Mouse (Mus musculus): Measurements from ENCODE around the gene Foxf2.

The Foxf2 gene

GRCm38 (mm10) chr13:31625333-31626101, at the start of gene Foxf2:
Gene Foxf2 (plus strand): TSS chr13:31625816.
- DNase-seq (ENCODE audit: low spot score): peak; percentile 69

- DNase-seq (ENCODE audit: low spot score): no peak
Observed at GRCm38 (mm10) chr13:31576696-31577095, 48.9 kb upstream of the Foxf2 start.

- peak; percentile 39 for DNase-seq (ENCODE audit: low spot score)
Observed at GRCm38 (mm10) chr13:31577576-31577975, 48.0 kb upstream of the Foxf2 start.

DNA sequence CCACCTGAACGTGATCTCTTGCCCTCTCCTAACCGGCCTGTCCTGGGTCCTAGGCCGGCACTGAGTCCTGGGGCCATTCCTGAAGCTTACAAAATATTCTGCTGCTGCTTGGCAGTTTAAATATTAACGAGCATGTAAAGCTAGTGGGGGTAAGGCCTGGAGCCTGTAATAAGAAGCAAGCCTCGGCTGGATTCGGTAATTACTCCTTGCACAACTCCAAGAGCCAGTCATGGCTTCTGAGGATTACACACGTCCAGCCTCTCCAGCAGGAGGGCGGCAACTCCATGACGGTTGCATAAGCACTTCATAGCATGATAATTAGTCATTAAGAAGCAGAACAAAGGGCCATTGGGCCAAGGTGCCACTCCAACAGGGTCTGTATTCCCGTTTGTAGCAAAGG, 47.2 kb upstream of the Foxf2 start:
- peak; percentile 79 for DNase-seq (ENCODE audit: low spot score)

DNA sequence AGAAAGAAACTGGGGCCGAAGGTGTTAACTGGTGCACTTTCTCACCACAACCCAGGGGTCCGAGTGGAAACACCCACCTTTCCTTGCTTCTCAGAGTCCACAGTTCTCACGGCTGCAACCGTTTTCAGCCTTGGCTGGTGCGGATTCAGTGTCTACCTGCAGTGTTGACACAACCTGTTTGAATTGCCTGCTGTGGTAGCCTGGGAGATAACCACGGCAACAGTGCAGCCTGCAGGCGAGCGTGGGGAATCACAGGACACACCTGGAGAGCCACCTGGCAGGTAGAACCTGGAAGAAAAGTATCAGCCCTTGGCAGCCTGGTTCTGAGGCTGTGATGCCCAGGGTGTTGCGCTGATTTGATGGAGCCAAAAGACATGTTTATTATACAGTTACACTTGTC, 45.8 kb upstream of the Foxf2 start:
- peak; percentile 62 for DNase-seq (ENCODE audit: low spot score)

DNA sequence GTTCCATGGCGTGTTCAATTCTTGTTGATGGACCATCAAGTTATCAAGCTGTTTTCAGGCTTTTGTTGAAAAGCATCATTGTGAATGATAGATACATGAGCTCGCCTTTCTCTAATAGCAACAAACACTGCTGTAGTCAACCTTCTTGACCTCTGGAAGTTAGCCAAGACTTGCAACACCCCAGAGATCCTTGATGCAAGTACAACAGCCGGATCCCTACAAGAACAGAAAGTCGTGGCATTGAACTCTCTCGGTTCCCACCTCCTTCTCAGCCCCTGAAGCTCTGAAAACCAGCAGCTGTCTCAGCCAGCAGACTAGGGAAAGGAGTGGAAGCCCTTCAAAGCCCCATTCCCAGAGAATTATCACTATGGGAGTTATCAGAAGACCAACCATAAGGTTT, 38.3 kb upstream of the Foxf2 start:
- no peak for DNase-seq (ENCODE audit: low spot score)

DNA sequence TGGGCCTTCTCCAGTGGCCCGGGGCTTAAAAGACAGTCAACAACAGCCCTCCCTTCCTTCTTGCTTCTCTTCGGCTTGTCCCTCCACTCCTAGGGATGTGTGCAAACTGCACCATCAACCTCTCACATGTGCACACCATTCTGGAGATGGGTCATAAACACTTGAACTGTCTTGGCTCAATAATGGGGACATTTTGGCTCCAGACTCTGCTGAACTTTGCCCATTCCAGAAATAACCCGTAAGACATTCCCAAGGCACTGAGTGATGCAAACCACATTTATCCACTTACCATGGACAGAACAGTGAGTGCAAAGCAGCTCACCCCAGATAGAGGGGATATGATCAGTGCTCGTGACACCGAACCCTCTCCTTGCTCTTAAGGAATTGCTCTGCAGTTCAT, 26.0 kb upstream of the Foxf2 start:
- no peak for DNase-seq (ENCODE audit: low spot score)

- no peak for DNase-seq (ENCODE audit: low spot score)
Observed at GRCm38 (mm10) chr13:31603964-31604363, 21.7 kb upstream of the Foxf2 start.

- DNase-seq (ENCODE audit: low spot score): no peak
Observed at GRCm38 (mm10) chr13:31614724-31615465, 10.7 kb upstream of the Foxf2 start.

- DNase-seq (ENCODE audit: low spot score): no peak
Observed at GRCm38 (mm10) chr13:31615561-31616165, 10.0 kb upstream of the Foxf2 start.

- DNase-seq (ENCODE audit: low spot score): no peak
Observed at GRCm38 (mm10) chr13:31618001-31618400, 7.6 kb upstream of the Foxf2 start.

DNA sequence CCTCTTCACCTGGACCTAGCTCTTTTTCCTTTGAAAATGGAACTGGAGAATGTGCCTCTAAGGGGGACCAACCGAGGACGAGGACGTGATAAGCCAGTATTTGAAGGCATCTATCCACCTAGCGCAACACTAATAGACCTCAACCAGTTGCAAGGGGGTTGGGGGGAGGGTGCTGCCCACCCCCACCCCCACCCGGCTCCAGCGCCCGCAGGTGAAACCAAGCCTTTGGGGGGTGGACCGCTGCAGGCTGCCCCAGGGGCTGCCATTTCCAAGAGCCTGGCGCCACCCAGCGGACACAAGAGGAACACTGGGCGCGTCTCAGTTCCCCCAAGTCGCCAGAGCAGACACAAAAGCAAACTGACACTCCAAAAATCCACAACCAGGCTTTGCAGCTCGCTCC, 7.2 kb upstream of the Foxf2 start:
- peak; percentile 46 for DNase-seq (ENCODE audit: low spot score)

DNA sequence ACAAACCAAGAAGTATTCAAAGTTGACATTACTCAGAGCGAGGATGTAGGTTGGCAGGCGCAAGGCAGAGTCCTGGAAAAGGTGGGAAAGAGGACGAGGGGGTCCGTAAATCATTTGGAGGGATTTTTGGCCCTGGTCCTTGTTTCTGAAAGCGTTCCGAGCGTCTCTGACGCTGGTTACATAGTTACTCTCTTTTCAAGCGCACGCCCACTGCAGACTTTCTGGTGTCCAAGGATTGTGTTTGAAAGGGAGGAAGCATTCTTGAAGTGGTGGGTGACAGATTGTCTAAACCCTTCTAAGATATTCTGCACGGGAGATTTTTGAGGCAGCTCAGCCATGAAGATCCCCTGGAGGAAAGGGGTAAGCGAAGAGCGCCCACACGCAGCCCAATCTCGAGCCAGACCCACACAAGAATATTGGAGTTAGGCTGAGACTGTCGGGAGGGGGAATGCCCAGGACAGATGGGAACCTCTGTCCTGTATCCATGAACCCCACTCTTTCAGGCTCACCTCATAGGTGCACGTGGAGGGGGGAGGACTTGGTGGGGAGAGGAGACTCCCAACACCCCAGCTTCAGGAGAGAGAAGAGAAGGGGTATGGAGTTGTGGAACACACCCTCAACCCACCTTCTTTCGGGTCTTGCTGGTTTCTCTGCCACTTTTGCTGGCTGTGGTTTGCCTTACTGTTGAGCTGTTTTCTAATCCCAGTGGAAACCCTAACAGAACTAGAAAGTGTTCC, 6.5 kb upstream of the Foxf2 start:
- DNase-seq (ENCODE audit: low spot score): no peak

GRCm38 (mm10) chr13:31619826-31620498, 5.7 kb upstream of the Foxf2 start:
- no peak for DNase-seq (ENCODE audit: low spot score)

DNA sequence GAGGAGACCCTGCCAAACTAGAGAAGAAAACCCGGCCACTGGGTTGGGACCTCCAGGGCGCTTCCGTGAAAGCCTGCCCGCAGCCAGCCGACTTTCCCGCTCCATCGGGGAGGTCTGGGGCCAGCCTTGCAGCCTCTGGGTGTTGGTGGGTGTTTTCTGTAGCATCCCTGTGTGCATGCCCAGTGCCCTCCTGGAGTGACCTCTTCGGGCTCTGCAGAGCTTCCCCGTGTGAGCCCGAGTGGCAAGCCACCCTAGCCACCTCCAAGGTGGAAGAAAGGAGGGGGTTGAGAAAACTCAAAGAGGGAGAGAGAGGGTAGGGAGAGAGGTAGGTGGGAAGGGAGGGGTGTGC, 5.1 kb upstream of the Foxf2 start:
- DNase-seq (ENCODE audit: low spot score): no peak

GRCm38 (mm10) chr13:31620937-31621336, 4.7 kb upstream of the Foxf2 start:
- DNase-seq (ENCODE audit: low spot score): no peak

DNA sequence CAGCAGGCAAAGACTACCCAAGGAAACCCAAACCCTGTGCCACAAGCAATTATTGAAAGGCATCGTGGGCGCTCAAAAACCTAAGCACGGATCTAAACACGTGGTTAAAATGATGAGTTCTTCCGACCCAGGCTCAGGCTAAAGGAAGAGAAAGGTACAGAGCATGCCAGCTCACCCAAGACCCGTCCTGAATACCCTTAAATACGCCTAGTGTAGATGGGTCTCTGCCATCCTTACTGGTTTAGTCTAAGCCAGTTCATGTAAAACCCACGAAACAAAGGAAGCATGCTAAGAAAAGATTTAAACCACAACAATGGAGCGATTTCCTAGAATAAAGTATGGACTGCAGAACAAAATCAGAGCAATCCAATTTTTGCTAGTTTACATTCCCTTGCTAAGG, 3.9 kb upstream of the Foxf2 start:
- no peak for DNase-seq (ENCODE audit: low spot score)

DNA sequence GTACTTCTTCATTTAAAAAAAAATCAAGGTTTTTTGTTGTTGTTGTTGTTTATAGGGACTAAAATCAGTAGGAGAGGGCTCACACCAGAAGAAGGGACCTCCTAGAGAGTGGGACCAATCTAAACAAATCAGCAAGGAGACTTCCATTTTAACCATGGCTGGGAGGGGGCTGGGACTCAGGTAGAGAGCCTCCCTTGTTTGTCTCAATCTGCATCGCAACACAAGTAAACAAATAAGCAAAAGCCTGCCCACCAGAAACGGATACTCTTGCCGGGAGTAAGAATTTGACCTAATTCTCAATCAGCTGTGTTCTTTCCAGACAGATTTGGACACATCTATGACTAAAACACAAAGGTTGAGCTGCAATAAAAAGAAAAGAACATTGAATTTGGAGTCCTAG, 3.2 kb upstream of the Foxf2 start:
- DNase-seq (ENCODE audit: low spot score): no peak

DNA sequence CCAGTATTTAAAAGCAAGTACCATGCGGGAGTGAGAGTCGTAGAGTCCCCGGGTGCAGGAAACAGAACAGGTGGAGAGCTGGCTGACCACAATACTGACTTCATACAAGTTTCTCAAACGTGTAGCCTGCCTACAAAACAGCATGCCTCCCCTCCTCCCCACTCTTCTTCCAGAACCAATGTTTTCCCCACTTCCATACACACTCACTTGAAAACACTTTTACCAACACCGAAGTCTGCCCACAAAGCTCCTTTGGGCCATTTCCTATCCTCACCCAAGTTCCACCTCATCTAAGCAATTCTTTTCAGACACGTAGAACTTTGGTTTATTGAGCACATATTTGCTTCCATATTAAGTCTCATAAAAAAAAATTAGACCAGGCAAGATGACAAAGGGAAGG, 2.3 kb upstream of the Foxf2 start:
- DNase-seq (ENCODE audit: low spot score): no peak

DNA sequence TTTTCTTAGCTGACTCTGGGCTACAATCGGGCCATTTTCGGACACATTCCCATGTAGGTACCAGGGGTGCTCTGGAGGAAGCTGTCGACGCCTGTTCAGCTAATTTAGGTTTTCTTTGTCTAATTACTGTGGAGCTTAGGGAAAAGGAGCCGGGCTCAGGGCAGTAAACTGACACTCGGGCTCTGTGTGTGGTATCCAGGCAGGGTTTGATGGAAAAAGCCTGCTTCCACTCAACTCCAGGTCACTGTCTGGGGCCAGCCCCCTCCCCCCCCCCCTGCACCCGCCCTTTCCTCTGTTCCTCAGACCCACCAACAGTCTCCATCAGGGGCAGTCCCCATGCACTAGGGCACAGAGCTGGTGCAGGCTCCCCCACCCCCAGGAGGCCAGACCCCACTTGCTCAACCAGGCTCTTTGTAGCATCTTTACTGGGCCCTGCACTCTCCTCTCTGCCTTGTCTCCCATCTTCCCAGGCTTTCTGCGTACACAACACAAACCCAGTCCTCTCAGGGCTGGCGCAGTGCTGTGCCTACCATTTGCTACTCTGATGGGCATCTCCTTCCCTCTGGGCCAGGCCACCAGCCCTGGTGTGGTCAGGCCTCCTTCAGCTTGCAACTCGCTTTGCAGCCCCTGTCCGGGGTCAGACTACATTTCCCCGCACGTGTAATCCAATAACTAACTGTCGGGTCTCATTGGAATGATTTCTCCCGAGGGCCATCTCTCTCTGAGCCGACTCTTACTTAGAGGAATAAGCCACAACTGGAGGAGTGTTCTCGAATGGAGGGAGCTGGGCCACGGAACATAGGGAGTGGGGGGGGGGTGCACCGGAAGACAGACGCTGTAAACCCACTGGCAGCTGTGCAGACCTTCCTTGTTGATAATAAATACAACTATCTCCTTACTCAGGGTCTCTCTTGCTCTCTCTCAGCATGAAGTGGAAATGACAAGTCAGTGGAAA, 1.4 kb upstream of the Foxf2 start:
- DNase-seq (ENCODE audit: low spot score): peak; percentile 47

GRCm38 (mm10) chr13:31624966-31625332, 667 bp upstream of the Foxf2 start:
- no peak for DNase-seq (ENCODE audit: low spot score)

All from yolk sac, embryonic 10.5 days (tissue).